Mouse (Mus musculus) kidney, postnatal 14 days (tissue): Measurements from ENCODE around the gene Gm17728.
A peak's percentile ranks its signal among the peaks of the same experiment; 100 is the strongest.
"Not testable (repeated sequence)": the region's sequence is repeated elsewhere in the genome, so short reads cannot be mapped to it uniquely, and the experiment has no call there.

Experiments
- DNase-seq: peaks from one replicate; pipeline ENCODE4 v3.0.0; 2022; ENCODE audit warnings: mixed read lengths

Gene Gm17728

GRCm38 (mm10) chr17:9421760-9422159 lies at the start of gene Gm17728:
TSS of gene Gm17728 (plus strand) at chr17:9422060.
- not testable (repeated sequence) for DNase-seq

DNA sequence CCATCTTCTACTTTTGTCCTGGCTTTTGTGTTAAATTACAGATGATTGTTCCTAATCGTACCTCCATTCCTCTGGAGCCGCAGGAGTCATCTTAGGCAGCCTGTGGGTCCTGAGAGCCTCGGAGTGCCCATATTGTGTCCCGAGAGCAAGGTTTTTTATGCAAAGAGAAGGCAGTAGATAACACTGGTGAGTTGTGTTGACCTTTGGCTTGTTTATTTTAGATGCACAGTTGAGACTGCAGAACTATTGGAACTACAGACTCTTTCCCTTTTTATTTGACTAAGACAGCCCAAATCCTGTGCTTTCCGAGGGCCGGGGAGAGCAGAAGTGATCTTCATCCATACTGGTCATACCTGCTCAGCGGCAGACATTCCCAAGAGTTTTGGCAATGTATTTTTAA lies 24.4 kb upstream of the Gm17728 start:
- DNase-seq: no peak

DNA sequence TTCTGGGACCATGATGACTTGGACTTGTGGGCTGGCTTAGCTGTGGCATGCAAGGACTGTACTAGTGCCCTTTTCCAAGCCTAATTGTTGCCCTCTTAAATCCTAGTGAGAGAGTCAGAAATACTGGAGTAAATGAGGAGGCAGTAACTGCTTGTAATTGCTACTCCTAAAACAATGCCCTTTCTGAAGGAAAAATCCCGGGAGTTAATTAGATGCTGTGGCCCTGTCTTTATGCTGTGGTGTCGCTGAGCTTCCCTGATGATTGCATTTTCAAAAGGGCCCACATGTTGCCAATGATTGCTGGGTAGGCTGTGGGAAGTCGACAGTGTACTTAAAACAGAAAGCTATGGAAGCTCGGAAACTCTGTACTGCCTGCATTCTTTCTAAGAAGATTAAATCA lies 23.3 kb upstream of the Gm17728 start:
- no peak for DNase-seq

DNA sequence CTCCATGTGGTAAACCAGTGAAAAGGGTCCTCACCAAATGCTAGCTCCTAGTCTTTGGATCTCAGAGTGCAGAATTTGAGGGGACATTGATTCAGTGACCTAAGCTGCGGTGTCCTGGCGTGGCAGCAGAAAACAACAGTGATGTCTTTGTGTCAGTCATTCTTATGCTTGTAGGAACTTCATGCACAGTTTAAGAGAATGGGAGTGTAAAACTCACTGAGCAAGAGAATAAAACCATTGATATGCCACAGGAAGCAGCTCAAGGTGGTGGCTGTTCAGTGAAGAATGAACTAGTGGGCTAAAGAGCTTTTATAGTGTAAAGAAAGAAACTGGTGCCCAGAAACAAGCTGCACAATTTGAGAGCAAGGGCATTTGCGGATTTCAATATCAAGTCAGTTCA lies 17.9 kb upstream of the Gm17728 start:
- DNase-seq: no peak

- DNase-seq: no peak
These were observed 14.2 kb upstream of the Gm17728 start for GRCm38 (mm10) chr17:9407640-9408039.

GRCm38 (mm10) chr17:9419016-9419415 lies 2.8 kb upstream of the Gm17728 start:
- no peak for DNase-seq

DNA sequence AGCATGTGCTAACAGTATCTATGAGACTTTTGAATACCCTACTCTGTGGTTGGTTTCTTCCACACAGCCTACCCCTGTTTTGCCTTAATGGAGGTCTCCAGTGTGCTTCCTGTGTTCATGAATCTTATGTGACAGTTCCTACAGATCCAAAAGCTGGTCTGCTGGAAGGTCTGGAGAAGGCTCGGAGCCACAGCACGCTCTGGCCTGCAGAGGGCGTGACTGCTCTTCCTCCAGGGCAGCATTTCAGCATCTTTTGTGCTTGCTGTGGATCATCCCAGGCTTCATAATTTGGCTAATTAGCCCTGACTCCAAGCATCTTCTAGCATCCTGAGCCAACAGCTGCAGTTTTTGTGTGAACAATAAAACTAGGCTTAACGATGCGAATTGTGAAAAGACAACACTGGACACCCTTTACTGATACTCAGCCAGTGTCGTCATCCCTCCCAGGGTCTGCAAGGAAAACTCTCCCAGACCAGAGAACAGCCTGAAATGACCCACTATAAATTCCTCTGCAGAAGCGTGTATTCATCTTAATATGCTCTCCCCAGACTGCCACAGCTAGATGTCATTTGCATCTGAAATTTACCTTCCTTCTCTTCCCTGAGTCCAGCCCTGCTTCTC lies 6.6 kb downstream of the Gm17728 start:
- DNase-seq: peak; percentile 52

DNA sequence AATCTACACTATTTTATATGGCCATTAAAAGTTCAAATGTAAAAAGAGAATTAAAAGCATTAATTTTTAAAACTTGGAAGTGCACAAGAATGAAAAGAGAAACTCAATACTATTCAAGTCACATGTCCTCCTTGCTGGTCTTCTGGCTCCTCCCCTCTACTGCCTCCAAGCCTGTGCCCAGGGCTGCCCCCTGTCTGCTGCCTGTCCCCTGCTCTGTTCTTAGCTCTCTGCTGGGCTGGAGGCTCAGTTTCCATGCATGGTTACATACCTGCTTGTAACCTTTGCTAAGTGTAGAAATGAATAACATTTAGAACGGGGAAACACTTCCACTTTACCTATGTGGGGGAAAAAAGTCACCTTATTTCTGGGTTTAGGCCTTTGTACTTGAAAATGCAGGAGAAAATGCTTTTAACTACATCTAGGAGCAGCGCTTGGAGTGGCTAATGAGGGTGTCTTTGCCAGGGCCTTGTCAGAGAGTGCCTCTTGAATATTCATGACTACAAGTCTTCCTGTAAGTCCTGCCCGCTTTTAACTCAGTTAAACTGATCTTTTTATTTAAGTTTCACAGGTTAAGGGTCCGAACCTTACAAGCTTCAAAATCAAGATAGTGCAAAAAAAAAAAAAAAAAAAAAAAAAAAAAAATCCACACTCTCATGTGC lies 18.3 kb downstream of the Gm17728 start:
- DNase-seq: no peak

GRCm38 (mm10) chr17:9456406-9456805 lies 34.5 kb downstream of the Gm17728 start:
- no peak for DNase-seq

- DNase-seq: no peak
These were observed 39.0 kb downstream of the Gm17728 start for GRCm38 (mm10) chr17:9460904-9461303.
